Mouse (Mus musculus): ENCODE results near the gene Fam129a.

The Fam129a gene

DNA sequence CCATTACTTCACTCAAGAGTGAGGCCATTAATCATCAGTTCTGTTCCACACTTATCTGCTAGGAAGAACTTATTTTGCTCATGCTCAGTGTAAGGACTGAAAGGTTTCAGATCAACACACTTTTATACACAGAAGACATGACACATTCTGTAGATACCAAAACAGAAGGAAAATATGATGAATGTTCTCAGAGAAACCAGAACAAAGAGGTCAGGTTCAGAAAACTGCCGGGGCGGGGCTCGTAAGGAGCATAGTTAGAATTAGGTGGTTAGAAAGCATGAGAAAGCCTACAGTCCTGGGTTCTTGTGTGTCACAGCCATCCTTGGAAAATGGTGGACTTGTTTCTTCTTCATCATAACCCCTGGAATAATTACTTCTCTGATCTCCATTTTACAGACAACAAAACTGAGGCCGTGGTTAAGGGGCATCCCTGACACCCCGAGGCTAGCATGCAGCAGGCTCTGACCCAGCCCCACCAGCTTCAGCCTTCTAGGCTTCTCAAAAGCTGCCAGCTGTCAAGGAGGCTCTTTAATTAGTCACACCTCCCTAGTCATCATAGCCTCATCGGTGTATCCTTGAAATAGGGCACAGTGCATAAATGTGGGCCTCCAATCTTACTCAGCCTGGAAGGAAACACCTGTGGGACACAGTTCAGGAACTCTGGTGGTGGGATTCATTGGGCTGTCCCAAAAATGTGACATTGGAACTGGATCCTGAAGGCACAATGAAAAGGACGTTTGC, 127.1 kb downstream of the Fam129a start:
- DNase-seq (ENCODE audit: low spot score in 2 of 2) = no peak

DNA sequence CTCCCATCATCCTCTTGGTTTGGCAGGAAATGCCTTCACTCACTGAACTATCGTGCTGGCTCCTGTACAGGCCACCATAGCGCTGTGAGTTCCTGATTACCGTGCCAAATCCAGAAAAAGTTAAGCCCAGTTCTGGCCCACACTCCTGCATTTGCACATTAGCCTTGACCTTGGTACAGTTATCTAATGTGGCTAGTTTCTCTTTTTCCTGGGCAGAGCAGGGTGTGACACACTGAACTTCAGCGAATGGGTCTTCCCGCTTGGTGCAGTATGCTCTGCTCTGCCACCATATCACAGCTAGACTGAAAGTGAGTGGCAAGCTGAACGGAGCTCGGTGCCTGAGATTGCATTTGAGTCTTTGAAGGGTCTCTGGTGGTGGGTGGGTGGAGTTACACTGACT, 128.4 kb downstream of the Fam129a start:
- no peak for DNase-seq (ENCODE audit: low spot score in 2 of 2)

DNA sequence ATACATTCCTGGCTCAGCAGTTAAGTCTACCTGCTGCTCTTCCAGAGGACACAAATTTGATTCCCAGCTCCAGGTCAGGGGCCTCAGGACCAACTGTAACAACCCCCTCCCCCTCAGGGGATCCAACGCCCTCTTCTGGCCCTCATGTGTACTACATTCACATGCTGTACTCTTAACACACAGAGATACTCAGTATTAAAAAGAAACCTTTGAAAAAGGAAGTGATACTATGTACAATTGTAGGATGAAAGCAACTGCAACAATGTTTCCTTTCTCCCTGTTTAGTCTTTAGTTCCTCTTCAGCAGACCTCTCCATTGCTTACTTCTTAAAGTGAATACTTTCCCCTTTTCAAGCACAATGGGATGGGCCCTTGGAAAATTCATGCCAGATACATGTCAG, 131.8 kb downstream of the Fam129a start:
- no peak for DNase-seq (ENCODE audit: low spot score in 2 of 2)

DNA sequence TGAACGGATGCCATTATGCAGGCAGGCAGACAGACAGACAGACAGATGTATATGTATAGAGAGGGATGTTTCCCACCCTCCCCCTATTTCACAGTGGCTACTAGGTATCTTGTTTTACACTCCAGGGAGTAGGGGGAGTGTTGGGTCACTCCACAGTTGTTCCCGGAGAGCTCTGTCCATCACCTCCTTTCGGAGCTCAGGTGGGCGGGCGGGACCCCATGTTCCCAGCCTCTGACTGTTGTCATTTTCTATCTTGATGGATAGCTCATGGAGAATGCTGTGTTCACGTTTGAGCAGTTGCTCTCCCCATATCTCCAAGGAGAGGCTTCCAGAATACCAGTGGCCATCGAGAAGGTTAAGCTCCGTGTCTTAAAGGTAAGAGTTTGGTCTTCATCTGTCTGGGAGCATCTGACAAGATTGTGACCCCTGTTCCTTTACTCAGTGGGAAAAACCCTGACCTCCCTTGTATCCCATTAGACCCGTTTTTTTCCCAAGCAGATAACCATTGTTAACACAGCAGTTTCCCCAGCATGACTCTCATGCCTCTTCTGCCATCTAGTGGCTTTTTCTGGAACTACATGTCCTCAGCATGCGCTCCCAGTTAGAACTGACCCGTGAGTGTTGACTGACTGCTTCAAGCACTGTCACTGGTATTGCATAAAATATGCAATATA, 134.9 kb downstream of the Fam129a start:
- peak; percentile 86 to 92 for DNase-seq (ENCODE audit: low spot score in 2 of 2)

DNA sequence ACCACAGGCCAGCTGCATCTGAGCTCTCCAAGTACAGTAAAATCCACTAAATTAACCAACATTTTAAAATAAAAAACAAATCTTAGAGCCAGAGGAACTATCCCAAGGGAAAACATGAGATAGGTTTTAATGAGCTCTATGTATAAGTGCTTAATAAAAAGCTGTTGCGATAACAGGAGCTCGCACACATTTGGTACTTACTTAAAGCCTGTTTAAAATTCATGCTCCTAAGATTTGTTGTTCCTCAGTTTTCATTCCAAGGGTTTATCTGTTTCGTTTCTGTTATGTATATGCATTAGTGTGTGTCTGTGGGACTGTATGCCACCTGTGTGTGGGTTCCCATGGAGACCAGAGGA, 135.4 kb downstream of the Fam129a start:
- no peak for DNase-seq (ENCODE audit: low spot score in 2 of 2)

DNA sequence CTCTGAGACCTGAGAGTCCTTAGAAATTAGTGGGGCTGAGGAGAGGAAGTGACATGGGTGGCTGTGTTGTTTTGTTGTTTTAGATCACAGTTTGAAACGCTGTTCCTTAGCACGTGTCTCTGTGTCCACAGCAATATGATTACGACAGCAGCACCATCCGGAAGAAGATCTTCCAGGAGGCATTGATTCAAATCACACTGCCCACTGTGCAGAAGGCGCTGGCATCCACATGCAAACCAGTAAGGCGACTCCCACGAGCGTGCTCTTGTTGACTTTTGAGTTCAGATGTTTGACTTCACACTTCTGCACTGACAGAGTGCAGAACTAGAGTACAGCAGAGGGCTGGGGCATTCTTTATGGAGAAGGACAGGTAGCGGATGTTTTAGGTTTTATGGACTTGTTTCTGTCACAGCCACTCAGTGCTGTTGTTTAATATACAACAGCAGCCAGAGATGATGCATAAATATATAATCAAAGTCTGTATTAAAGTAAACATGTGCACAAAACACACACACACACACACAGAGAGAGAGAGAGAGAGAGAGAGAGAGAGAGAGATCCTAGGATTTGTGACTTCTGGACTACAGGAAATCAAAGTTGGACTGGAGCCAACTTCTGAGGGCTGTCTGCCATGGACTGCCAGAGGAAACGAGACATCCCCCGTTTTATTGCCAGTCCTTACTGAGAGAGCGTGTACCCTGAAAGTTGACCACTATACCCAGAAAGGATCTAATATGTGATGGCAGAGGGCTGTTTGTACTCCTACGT, 138.2 kb downstream of the Fam129a start:
- DNase-seq (ENCODE audit: low spot score in 2 of 2) = no peak

DNA sequence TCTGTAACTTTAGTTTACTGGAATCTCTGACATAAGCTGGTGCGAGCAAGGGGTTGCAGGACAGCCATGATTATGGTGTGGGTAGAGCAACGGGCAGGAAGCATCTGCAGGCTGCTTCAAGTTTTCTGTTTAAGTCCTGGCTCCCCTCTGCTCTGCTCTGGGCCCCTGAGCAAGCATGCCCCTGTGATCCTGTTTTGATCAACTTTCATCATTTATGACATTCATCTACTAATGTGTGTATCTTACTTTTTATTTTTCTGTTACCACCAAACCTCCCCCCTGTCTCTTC, 138.7 kb downstream of the Fam129a start:
- no peak for DNase-seq (ENCODE audit: low spot score in 2 of 2)

DNA sequence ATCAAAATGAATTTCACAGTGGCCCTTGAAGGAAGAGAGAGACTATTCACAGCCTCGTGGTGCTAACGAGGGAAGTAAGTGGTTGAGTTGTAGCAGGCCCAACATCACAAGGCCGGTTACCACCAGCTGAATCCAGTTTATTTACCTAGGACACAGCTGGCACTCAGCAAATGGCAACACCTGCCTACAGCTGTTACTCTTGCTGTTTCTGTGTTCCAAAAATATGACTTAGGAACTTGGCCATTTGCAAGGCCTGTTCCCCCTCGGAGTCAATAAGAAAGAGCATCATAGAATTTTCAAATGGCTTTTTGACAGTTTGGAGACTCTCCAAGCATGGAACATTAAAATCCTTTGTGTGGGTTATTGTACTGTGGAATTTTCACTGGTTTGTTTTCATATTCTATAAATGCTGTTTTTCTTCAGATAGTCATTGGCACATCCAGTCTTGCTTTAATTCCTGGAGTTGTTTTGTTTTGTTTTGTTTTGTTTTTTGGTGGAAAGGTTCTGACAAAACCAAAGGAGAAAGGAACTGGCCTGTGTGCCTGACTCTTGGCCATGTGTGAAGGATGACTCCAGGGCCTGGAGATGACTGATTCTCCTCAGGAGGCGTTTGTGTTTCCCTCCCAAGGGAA, 139.6 kb downstream of the Fam129a start:
- no peak for DNase-seq (ENCODE audit: low spot score in 2 of 2)

DNA sequence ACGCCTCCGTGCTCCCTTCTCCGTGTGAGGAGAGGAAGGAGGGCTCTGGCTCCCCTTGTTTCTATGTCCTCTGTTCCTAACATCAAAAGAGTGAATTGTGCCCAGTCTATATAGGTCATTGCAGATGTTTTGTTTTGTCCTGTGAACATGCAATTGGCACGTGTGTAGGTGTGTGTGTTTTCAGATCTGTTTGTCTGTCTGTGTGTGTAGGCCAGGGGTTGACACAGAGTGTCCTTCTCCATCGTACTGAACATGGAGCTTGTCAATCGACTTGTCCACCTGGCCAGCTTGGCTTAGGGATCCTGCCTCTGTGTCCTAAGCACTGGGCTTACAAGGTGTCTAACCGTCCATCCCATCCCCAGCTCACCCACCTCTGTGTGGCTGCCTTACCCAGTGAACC, 140.1 kb downstream of the Fam129a start:
- DNase-seq (ENCODE audit: low spot score in 2 of 2) = no peak

DNA sequence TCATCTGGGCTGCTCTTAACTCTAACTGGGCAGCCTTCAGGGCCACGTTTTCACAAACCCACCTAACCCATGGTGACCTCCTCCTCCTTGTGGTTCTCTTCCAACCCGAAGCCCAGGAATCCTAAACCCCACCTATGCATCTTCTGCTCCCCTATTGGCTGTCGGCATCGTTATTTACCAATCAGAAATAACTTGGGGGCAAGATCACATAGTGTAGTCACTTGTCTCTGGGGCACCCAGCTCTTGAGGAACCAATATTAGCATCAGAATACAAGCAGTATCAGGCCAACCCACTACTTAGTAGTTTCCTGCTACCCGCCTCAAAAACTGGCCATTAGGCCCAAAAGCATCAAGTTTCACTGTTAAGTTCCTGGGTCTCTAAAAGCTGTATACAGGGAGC, 141.7 kb downstream of the Fam129a start:
- DNase-seq (ENCODE audit: low spot score in 2 of 2) = no peak

DNA sequence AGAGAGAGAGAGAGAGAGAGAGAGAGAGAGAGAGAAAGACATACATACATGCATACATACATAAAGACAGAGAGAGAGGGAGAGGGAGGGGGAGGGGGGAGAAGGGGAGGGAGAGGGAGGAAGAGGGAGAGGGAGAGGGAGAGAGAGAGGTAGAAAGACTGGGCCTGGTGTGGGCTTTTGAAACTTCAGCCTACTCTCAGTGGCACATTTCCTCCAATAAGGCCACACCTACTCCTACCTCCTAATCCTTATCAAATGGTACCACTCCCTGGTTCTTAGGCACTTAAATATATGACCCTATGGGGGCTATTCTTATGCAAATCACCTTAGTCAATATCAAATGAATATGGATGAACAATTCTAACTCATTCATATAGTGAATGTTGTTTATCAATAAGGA, 142.6 kb downstream of the Fam129a start:
- no peak for DNase-seq (ENCODE audit: low spot score in 2 of 2)

DNA sequence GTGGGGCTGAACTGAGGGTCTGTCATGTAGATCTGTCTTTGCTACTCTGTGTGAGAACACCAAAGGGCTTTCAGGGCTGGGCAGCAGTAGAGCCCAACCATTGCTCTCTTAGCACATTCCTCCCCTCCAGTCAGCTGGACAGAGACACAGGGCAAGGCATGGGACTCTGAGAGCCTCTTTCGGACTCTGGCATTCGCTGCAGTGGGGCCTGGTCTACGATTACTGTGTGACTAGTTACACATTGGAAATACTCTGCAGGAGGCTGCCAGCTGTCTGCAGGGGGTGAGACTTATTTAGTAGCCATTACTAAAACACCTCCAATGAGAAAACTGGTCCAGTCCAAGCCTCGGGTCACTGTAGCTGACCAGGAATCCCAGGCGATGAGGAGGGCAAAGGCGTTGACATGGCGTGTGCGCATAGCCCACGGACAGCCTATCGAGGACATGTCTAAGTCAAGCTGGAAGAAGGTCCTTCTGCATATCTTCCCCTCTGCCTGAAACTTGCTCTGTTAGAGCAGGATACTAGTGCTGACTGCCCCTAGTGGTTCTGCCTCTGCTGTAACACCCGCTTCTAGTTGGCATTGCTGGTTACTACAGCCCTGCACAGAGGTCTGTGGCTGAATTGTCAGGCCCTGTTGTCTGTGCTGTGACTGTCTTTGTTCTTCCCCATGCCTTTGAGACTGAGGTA, 145.2 kb downstream of the Fam129a start:
- no peak for DNase-seq (ENCODE audit: low spot score in 2 of 2)

DNA sequence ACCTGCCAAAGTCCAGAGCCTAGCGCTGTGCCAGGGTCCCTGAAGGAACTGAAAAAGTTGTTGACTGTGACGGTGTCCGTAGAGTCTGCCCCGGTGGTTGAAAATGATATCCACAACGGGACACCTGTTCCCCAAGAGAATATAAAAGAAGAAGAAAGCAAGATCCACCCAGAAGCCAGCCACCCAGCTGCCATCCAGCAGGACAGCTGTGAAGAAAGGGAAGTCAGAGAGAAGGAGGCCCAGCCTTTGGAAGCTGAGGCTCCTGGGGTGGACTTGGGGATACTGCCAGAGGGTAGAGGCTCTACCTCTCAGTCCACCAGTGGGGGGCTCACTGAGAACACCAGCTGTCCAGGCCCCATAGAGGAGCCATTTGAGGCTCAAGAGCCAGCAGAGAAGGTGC, 146.6 kb downstream of the Fam129a start:
- DNase-seq (ENCODE audit: low spot score in 2 of 2) = no peak

DNA sequence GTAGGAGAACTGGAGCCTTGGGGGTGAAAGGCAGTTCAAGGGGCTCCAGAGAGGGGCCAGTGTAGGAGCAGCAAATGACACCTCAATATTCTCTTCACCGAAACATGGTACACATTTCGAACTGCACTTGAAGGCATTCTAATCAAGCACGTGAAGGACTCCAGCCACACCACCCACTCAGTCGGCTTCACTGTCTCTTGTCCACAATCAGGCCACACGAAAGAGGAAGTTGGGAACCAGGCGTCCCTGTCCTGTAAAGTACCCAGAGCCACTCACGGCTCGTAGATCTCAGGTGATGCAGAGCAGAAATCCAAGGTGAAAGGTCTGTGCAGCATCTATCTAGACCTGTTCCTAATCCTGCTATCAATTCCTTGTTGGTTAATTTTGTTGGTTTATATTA, 147.6 kb downstream of the Fam129a start:
- no peak for DNase-seq (ENCODE audit: low spot score in 2 of 2)

DNA sequence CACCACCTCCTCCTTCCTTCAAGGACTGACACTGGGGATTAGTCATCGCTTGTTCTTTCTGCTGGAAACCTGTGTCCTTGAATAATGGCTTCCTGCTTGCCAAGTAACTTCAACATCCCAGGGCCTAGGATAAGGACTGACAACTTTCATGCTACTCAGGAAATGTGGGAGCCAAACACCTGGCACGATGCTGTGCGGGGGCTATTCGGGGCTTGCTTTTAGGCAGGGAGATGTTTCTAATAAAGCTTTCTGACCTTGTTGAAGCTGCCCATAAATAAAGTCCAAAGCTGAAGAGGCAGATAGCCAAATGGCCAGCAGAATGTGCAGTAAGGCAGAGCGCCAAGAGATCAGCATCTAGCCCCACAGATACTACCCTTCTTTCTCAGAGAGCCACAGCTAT, 148.9 kb downstream of the Fam129a start:
- DNase-seq (ENCODE audit: low spot score in 2 of 2) = no peak

DNA sequence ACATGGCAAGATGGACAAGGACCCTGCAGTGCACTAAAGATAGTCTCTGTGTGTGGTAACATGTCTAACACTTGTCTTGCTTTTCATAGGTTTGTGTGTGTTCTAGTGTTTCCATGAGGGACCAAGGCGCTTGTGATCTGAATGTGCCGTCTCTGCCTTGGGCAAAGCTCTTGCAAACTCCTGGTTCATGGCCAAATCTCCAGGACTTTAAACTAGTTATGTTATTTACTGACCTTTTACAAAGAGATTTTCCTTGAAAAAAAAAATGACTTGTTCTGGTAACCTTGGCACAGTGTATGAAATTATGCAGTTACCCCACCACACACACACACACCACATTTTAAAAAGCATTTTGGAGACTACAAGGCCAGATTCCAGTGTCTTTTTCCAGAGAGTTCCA, 149.6 kb downstream of the Fam129a start:
- DNase-seq (ENCODE audit: low spot score in 2 of 2) = no peak

DNA sequence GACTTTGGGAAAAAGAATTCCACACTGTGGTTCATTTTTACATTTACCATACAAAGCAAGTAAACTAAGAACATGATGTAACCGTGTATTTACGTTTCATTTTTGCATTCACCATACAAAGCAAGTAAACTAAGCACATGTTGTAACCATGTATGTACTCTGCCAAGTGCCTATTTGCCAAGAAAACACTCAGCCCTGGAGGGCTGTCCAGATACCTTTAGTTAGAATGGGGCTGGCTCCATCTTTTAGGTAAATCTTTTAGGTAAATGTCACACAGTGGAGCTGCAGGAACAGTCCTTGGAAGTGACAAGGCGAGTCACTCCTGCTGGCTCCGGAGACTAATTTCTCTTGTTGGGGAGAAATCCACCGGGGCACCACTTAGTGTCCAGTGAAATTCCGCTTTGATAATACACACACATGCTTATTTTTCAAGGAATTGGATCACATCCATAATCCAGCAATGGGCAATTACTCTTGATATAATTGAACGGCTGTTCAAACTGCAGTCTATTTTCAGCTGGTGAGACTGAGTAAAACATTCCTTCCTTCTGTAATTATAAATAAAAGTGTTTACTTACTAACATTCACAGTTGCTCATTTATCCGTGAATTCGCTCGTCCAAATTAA, 150.5 kb downstream of the Fam129a start:
- no peak for DNase-seq (ENCODE audit: low spot score in 2 of 2)

DNA sequence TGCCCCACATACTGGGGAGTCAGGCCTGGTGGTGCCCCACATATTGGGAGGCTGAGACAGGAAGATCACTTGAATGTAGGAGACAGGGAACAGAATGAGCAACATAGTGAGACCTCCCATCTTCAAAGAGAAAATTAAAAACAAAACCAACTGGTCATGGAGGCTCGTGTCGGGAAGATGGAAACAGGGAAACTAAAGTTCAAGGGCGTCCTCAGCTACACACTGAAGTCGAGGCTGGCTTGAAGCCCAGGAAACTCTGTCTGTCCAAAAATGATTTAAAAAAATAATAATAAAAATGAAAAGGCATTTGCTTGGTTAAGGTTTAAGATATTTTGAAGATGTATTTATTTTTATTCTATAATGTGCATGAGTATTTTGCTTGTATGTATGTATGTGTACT, 152.8 kb downstream of the Fam129a start:
- DNase-seq (ENCODE audit: low spot score in 2 of 2) = no peak

DNA sequence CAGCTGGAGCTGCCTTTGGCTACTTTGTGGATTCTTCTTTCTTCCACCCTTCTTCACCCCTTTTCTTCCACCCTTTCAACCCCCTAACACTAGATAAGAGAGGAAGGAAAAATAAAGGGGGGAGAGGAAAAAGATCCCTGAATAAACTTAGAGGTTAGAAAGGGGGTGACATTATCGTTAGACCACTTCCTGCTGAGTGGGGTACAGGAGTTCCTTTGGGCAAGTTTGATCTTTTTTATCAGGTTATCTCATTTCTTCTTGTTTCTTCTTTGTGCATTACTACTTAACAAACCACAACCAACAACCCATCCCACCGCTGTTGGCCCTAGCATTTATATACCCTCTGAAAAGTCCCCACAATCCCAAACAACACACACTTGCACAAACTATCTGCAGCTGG, 154.6 kb downstream of the Fam129a start:
- DNase-seq (ENCODE audit: low spot score in 2 of 2) = no peak

DNA sequence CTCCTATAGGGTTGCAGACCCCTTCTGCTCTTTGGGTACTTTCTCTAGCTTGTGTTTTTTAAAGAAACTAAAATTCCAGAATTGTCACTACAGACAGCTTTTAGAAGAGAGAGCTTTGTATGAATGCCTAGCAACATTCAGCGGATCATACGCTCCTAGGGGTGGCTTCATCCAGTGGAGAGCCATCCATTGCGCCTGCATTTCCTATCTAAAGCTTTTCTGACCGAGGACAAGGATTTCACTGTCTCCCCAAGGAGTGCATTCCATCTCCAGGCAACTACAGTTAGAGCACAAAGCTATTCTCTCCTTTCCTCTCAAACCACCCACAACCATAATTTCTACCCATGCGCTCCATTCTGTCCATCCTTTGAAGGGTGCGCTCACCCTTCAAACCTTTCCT, 155.4 kb downstream of the Fam129a start:
- no peak for DNase-seq (ENCODE audit: low spot score in 2 of 2)

DNA sequence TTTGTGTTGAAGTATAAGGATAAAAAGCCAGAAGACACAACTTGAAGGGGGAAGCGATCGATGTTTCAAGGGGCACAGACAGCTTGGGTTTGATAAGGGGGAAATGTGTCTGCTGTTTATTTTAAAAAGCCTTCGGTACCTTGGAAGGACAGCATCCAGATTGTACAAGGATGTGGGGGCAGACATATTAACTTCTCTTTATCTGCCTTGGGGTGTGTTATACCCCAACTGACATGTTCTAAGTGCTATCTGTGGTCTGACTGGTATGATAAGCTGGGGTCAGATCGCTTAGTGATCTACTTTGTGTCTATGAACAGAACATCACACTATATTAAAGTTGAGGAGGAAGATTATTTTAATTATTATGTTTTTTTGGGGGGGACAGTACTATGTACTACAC, 157.2 kb downstream of the Fam129a start:
- DNase-seq (ENCODE audit: low spot score in 2 of 2) = no peak

DNA sequence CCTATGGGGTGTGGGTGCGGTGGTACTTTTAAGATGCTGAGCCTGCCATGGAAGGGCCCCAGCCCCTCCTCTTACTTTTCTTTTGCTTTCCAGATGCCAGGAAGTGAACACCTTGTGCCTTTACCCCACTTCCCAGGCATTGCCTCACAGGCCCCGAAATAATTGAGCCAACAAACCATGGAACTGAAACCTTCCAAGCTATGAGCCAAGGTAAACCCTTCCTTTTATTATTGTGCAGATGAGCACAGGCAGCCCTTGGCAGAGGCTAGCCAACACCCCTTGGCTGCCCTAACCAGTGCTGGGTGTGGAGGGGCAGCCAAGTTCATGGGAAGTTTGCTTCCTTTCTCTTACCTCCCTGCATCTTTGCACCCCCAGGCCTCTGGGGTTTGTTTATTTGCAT, 166.2 kb downstream of the Fam129a start:
- DNase-seq (ENCODE audit: low spot score in 2 of 2) = no peak
